Mouse (Mus musculus) liver, embryonic 14.5 days (tissue): ENCODE measurements around the gene Bbs5.

Source experiments
- CTCF ChIP-seq: IDR thresholded peaks from 2 replicates; pipeline ENCODE4 v1.5.1; 2016; ENCODE audit warnings: antibody characterized with exemption, low read depth, control low read depth
- EP300 ChIP-seq: IDR thresholded peaks from 2 replicates; pipeline ENCODE4 v1.6.1; 2016; ENCODE audit warnings: antibody characterized with exemption, low read depth

GRCm38 (mm10) chr2:69690214-69690613 is 43.2 kb downstream of the Bbs5 start:
- TF ChIP-seq CTCF (no peak), EP300 (no peak)
